Mouse (Mus musculus): ENCODE data around the gene Sirt4.
A peak's percentile ranks its signal among the peaks of the same experiment; 100 is the strongest.

The Sirt4 gene

DNA sequence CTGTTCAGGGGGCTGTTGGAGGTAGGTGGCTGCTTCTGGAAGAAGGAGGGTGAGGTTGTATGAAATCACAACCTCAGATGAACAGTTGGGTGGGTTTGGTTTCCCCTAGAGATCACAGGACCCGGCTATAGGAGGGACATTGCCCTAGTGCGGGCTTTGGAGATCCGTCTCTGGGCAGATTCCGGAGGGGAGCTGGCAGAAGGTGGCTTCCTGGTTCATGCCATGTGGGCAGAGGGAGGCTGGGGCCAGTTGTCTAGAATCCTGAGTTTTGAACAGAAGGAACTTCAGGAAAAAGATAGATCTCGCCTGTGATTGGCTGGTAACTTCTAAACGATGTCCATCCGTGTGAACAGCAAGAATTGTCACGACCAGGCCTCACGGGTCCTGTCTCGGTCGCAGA lies 52.1 kb downstream of the Sirt4 start:
- DNase-seq = no peak

DNA sequence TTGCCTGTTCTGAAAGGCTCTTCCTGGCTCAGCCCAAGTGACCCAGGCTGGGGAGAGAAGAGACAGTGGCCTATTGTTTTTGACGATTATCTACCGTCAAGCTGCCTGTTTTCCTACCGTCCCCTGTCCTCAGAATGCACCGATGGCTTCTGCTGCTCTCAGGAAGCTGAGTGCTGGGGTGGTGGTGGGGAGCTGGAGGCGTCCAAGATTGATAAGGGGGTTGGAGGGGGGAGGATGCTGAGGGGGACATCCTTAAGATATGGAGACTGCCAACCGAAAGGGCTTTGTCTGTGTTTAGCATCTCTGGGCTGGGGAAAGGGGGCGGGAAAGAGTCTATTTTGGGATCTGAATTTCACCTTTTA lies 52.6 kb downstream of the Sirt4 start:
- no peak for DNase-seq

DNA sequence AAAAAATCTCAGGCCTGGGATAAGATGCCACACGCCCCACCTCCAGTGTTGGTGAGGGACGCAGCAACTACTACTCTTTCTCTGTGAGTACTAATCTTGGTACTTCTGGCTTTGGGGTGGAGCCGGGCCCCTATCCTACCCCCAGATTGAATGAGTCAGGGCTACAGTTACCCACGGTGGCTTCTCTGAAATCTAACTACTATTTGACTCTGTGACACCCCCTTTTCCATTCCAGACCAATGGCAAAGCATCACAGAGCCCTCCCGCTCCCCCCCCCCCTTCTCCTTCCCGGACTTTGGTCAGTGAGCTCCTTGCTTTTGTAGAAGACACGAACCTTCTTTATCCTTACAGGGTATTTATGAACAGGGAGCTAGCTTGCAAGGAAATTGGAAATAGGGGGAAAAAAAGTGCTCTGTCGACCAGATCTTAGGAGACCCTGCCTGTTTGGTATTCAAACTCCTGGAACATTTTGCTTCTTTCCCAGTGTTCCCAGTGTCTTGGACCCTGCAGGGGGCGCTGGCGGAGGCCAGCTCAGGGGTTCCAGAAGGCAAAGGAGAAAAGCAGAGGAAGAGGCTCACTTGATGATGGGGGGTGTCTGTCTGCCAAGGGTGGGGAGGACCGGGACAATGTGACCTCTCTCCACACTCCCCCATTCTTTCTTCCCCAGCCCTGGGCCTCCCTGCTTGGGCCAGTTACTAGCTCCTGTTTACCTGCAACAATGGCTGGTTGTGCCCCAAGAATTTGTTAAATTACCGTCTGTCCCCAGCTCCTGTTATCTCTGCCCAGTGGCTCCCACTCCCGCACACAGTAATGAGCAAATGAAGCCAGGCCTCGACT lies 53.2 kb downstream of the Sirt4 start:
- no peak for DNase-seq

DNA sequence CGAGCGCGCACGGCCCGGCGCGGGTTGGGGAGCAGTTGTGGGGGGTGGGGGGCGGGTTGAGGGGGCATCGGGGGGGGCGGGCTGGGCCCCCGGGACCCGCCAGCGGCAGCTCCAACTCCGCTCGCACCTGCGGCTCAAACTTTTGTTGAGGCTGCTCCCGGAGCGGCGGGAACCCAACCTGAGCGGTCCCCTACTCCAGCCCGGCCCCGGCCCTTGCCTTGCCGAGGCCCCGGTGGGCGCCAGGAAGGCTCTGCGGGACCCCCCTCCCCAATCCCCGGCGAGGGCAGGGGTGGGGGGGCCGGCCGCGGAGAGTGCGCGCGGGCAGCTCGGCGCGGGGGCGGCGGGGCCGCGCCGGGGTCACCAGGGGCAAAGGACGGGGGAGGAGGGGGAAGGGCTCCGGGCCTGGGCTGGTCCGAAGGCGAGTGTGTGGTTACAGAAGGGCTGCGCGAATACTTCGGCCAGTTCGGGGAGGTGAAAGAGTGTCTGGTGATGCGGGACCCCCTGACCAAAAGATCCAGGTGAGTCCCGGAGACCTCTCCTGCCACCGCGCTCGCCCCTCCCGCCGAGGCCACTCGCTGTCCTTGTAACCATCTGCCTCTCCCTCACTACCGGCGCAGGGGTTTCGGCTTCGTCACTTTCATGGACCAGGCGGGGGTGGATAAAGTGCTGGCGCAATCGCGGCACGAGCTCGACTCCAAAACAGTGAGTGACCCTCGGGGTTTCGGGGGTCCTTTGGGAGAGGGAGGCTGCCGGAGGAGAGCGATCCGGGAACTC lies 54.2 kb downstream of the Sirt4 start:
- DNase-seq = no peak

GRCm38 (mm10) chr5:115429359-115430186 lies 55.0 kb downstream of the Sirt4 start, which contains the start of gene Msi1:
Gene Msi1 (plus strand): TSS chr5:115429599.
- DNase-seq = peak; percentile 47

GRCm38 (mm10) chr5:115428831-115429358 lies 55.6 kb downstream of the Sirt4 start:
- DNase-seq = no peak
